Mouse (Mus musculus): ENCODE data around the gene Adcy1.

Gene Adcy1

GRCm38 (mm10) chr11:7063001-7063584, at the start of gene Adcy1:
Adcy1 (plus strand) TSS chr11:7063489.
- DNase-seq (ENCODE audit: low spot score) = peak; percentile 26

DNA sequence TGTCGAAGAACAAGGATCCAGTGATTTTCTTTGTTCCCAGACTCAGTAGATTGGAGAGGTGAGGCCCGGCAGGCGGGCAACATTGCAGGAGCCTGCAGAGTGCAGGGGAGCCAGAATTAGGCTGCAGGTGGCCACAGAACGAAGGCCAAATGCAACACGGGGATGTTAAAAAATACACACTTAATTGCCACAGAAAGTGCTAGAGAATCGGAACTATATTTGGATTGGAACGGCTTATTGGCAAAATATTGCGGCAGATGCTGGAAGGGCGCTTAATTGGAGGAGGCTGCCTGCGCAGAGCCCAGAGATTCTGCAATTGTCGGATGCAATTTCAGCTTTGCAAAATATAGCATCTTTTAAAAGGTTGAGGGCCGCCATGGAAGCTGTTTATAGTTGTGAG, 46.4 kb upstream of the Adcy1 start:
- no peak for DNase-seq (ENCODE audit: low spot score)

- DNase-seq (ENCODE audit: low spot score) = no peak
These were observed 45.2 kb upstream of the Adcy1 start for GRCm38 (mm10) chr11:7018078-7018477.

DNA sequence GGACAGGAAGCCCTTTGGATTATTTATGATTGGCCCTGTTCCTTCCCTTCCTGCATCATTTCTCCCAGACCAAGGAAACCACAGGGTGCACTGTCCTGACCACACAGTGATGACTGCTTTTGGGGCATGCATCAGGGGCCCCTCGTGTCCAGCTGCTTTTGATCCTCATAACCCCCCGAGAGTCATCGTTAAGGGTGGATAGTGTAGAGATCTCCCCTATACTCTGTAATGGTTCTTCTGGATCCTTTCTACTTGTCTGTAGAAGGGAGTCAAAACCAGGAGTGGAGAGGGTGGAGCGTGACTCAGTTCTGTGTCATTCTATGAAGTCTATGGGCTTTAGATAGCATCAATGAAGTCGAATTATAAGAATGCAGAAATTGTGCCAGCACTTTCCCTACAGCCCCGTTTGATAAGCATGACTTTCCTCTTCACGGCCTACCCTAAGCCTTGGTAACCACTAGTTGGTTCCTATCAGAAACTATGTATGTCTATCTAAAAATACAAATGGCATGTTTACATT, 44.2 kb upstream of the Adcy1 start:
- DNase-seq (ENCODE audit: low spot score) = no peak

DNA sequence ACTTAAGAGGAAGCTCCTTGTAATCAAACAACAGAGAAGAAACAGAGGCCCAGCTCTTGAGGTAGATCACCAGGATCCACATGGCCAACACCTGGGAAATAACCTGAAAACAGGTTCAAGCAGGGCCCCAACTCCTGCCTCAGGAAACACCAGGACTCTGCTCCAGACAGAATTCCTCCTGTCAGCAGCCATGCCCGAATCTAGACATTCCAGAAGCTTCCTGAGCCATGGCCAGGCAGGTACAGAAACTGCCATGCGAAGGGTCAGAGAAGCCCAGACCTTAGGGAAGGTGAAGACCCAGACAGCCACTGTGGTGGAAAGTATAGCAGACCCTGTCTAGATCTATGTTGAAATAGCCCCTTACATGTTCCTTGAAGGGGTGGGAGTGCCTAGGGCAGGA, 30.2 kb upstream of the Adcy1 start:
- no peak for DNase-seq (ENCODE audit: low spot score)

- no peak for DNase-seq (ENCODE audit: low spot score)
These were observed 23.6 kb upstream of the Adcy1 start for GRCm38 (mm10) chr11:7039722-7040121.

GRCm38 (mm10) chr11:7040801-7041200, 22.5 kb upstream of the Adcy1 start:
- no peak for DNase-seq (ENCODE audit: low spot score)

DNA sequence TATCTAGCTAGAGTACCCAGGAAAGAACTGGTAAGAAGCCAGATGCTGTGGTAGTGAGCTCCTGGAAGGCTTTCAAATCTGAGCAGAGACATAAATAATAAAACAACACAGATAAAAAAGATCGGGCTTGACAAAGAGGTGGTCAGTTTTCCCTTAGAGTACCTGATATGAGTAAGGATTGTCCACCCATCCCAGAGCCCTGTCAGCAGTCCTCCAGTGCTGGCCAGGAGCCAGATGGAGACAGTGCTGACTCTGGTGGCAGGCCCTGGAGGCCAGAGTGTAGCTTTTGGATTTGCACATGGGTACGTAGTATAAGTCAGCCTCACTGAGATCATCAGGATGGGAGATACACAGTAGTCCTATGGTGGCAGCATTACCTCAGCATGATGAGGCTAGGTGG, 16.1 kb upstream of the Adcy1 start:
- no peak for DNase-seq (ENCODE audit: low spot score)

GRCm38 (mm10) chr11:7047584-7047983, 15.7 kb upstream of the Adcy1 start:
- no peak for DNase-seq (ENCODE audit: low spot score)

DNA sequence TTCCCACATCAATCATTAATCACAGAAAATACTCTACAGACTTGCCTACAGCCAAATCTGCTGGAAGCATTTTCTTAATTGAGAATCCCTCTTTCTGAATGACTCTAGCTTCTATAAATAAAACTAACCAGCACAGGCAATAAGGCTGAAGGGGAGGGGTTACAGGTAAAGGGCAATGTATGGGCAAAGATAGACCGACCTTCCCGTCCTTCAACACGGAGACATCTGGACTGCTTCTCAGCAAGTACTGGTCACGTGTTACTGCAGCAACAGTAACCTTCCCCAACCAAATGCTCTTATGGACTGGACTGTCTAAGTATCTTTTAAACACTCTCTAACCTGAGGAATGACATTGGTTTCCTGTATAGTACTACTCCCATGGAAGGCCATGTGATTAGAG, 9.6 kb upstream of the Adcy1 start:
- no peak for DNase-seq (ENCODE audit: low spot score)

DNA sequence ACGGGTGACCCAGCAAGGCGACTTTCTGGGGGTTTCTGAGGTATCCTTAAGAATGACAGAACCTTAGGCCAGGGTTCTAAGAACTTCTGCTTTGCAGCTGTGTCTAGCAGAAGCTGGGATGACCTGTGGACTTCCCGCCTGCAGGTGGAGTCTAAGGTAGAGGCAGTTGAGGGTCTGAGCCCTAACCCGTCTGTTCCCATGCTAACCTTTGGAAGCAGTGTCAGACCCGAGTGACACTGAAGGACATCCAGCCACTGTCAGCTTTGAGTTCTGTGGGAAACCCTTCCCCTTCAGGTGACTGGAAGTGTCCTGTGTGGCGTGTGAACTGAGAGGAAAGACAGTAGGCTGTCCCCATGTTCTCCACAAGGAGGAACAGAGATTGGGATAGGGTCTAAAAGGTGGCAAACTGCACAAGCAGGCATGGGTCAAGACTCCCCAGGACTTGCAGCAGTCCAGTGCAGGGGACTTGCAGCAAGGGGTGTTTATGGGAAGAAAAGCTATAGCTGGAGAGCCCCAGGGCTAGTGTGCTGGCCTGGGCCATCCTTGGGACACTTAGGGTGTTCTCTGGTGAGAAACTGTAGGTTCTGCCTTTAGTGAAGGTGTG, 8.5 kb upstream of the Adcy1 start:
- DNase-seq (ENCODE audit: low spot score) = no peak

GRCm38 (mm10) chr11:7055455-7056017, 7.8 kb upstream of the Adcy1 start:
- DNase-seq (ENCODE audit: low spot score) = no peak

- DNase-seq (ENCODE audit: low spot score) = no peak
These were observed 7.2 kb upstream of the Adcy1 start for GRCm38 (mm10) chr11:7056121-7056520.

DNA sequence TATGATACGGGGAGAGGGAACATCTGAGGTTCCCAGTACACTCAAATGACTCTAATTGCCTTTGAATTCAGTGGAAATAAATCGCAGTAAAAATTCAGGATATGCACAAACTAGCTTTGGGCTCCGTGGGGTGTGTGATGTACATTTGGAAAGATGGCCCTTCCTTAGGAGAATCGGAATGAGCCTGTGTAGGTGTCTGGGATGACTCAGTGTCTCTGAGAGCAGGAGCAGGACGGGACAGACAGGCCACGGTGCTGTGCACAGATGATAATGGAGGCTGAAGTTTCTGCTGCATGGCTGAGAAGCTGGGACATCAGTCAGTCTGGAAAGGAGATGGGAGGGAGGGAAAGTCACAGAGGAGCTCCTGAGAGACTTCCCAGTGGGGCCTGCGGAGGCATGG, 5.5 kb upstream of the Adcy1 start:
- no peak for DNase-seq (ENCODE audit: low spot score)

DNA sequence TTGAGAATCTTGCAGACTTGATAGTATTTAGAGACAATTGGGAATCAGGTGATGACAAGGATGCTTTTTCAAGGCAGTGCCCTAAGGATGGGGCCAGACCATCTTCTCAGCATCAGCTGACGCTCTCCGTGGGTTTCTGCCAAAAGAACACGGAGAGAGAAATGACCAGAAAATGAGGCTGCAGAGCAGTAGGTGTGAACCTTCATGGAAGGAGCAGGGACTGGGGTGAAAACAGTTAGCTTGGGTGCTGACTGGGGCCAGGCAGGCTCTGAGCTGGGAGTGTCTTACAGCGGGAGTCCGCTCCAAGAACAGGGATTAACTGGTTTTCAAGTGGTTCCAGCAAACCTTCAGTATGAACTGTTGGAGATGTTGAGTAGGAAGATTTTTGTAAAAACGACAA, 1.3 kb upstream of the Adcy1 start:
- DNase-seq (ENCODE audit: low spot score) = no peak

GRCm38 (mm10) chr11:7062566-7062965, 723 bp upstream of the Adcy1 start:
- no peak for DNase-seq (ENCODE audit: low spot score)

- DNase-seq (ENCODE audit: low spot score) = peak; percentile 29
These were observed 485 bp downstream of the Adcy1 start for GRCm38 (mm10) chr11:7063681-7064267.

DNA sequence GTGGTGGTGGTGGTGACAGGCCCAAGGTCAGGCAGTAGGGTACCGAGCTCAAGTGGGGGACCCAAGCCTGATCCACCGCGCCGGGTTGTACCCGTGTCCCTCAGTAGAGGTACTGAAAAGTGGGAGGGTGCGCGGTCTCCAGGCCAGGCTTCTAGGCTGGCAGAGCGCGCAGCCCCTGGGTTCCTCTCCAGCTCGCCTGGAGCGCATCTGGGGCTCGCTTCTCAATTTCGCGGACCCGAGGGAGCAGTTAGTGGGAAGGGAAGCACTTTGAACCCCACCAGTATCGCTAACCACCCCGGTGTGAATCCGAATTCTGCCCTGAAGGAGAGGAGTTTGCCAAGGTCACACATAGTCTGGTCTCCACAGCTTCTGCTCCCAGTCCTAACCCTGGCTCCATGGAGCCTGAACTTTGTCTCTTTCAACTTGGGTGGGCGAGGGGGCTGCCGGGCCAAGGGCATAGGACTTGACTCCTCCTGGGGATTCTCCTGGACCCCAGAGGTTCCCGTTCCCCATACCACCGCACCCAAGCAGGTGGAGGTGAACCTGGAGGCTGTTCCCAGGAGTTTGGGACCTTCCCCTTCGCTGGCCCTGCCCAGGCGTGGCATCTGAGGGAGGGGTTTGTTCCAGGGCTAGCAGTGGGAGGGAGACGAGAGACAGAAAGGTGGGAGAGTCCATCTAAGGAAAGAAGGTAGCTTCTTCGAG, 1.3 kb downstream of the Adcy1 start:
- DNase-seq (ENCODE audit: low spot score) = no peak

DNA sequence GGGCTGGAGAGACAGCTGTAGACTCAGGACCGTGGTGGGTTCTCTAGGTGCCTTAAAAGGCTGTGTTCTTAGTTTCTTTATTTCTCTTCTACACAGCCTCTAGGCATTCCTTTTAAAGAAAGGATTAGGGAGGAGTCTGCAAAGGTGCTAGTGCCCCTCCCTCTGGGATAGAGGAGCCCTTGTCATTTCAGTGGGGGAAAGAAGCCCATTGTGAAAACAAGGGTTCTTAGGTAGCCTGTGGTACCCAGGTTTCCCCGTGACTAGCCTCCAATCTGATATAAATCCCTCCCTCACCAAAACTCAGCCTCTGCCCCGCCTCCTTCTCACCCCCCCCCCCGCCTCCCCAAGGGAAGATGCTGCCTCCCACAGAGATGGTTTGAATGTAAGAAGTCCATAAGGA, 2.1 kb downstream of the Adcy1 start:
- DNase-seq (ENCODE audit: low spot score) = no peak

DNA sequence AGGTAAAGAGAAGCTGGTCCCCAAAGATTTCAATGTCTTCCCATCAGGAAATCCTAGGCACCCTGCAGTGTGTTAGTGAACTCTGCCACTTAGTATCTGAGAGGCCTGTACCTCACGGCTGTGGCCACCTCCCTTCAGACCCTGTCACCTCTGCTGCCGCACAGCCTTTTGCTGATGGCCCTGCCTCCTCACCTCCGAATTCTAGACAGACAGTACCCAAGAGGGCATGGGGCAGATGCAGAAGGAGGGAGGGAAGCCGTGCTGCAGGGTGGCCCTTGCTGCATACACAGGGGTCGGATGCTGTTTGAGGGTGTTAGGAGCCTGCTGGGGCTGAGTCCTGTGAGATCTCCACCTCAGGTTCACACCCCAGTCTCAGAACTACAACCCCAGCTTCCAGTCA, 2.6 kb downstream of the Adcy1 start:
- no peak for DNase-seq (ENCODE audit: low spot score)

DNA sequence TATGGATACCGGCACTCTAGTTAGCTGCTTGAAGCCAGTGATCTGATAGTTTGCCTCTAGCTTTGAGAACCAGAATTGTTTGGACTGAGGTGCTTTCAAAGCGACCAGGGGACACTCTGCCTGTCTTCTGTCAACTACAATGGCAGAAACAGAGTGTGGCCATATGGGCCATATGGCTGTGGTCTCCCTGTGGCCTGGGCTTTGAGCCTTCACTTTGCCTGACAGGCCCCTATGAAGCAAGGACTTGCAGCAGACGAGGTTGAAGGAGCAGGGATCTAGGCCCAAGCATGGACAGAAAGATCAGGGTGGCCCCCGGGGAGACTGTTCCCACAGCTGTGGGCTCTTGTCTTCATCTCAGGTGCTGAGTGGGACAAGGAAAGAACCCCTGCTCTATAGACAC, 4.0 kb downstream of the Adcy1 start:
- no peak for DNase-seq (ENCODE audit: low spot score)

DNA sequence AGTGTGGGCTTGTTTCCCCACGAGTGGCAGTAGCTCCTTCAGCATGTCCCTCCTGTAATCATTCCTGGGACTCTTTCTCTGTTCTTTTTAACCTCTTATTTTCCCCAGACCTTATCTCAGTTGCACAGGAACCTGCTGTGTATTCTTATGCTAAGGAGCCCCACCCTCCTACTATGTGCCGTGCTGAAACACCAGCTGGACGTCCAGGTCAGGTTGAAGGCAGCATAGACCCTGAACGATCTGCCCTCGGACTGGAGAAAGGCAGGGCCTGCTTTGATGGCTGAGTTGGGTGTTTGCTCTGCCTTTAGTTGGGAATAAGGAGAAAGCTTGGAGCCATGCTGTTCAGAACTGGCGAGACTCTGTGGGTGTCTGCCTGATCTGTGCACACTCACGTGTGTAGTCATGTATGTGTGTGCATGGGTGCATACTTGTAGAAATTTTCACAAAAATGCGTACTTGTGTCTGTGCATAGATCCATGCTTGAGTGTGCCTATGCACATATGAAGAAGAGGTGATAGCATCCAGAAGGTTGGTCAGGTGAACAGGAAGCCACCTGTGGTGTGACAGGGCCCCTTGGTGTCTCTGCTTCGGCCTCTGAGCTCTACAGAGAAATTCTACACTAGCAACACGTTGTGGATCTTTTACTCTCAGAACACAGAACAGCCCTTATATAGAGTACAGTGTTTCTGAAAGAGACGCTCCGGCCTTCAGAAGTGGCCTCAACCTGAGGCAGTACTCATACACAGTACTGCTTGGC, 5.4 kb downstream of the Adcy1 start:
- no peak for DNase-seq (ENCODE audit: low spot score)
